ENCODE assay signal across 8 mouse cellular contexts in the genomic region with DNA sequence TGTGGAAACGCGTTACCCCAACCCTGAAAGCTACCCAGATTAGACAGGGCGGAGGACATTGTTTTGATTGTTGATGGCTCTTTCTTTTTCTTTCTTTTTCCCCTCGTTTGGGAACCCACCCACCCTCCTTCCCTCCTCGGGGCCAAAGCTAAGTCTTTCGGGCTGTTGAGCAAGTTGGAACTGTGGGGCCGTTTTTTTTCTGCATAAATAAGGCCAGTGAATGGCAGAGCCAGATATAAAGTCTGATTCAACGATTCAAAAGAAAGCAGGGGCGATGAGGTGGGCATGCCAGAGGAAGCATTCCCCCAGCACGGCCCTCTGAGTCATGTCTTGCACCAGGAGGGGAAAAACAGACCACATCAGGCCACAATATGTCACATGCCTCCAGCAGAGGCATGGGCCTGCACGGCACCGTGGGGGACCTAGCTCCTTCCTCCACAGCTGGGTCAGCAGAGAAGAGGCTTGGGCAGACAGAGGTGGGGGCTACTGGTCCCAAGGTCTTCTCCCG.
DNase-seq lines count a peak whose midpoint lies in the region; ATAC-seq lines count a peak whose summit lies in the region.

No protein-coding gene starts in this region.

- ATAC-seq in embryonic facial prominence, embryonic 12.5 days (ENCODE audit: insufficient number of reproducible peaks, insufficient read depth, low FRiP score, low TSS enrichment): no peak
- ATAC-seq in heart, embryonic 15.5 days (replicated peaks; ENCODE audit: insufficient number of reproducible peaks, insufficient read depth, low FRiP score, low read depth): no peak

- H3K4me1 ChIP-seq in embryonic facial prominence, embryonic 12.5 days: peaks cover 21% of the 10 kb centered on the region
- H3K4me1 ChIP-seq in heart, embryonic 15.5 days (replicated peaks): peaks cover 42% of the 10 kb centered on the region

- DNase-seq in B cell, adult 2 months: peak; percentile 62 to 67
- peak; percentile 87 for DNase-seq in Muller cell, postnatal 12 days (ENCODE audit: inconsistent ontology term)
- peak; percentile 32 to 37 for DNase-seq in layer of hippocampus, postnatal 36 days
- peak; percentile 61 to 70 for DNase-seq in lung, postnatal 4 days
- peak; percentile 33 for DNase-seq in right cerebral cortex, postnatal 4 days
- DNase-seq in testis, postnatal 10 days (ENCODE audit: low spot score): no peak

- no peaks in the 10 kb centered on the region for H3K27me3 ChIP-seq in embryonic facial prominence, embryonic 12.5 days
- no peaks in the 10 kb centered on the region for H3K27me3 ChIP-seq in heart, embryonic 15.5 days

- peak overlapping the region; percentile 56 for H3K9ac ChIP-seq in embryonic facial prominence, embryonic 12.5 days
- H3K9ac ChIP-seq in heart, embryonic 15.5 days: peak overlapping the region; percentile 70

- no peaks in the 10 kb centered on the region for H3K36me3 ChIP-seq in embryonic facial prominence, embryonic 12.5 days
- no peaks in the 10 kb centered on the region for H3K36me3 ChIP-seq in heart, embryonic 15.5 days

- peak overlapping the region; percentile 62 for H3K4me2 ChIP-seq in embryonic facial prominence, embryonic 12.5 days (replicated peaks)
- H3K4me2 ChIP-seq in heart, embryonic 15.5 days: peak overlapping the region; percentile 81

- H3K9me3 ChIP-seq in embryonic facial prominence, embryonic 12.5 days: no peaks in the 10 kb centered on the region
- no peaks in the 10 kb centered on the region for H3K9me3 ChIP-seq in heart, embryonic 15.5 days (replicated peaks)

- H3K4me3 ChIP-seq in embryonic facial prominence, embryonic 12.5 days: peak overlapping the region; percentile 40
- peak overlapping the region; percentile 59 for H3K4me3 ChIP-seq in heart, embryonic 15.5 days

- 4% methylated on average over 13 of the region's 13 CpGs for WGBS in embryonic facial prominence, embryonic 12.5 days
- 7% methylated on average over 13 of the region's 13 CpGs for WGBS in heart, embryonic 15.5 days

- H3K27ac ChIP-seq in embryonic facial prominence, embryonic 12.5 days: peak overlapping the region; percentile 99
- H3K27ac ChIP-seq in heart, embryonic 15.5 days: peak overlapping the region; percentile 99
